Mouse (Mus musculus) naive thymus-derived CD4-positive, alpha-beta T cell, adult 2 months (primary cell): ENCODE measurements around the gene Vmn2r77.
"Not testable (repeated sequence)": the region's sequence is repeated elsewhere in the genome, so short reads cannot be mapped to it uniquely, and the experiment has no call there.

Experiments
- DNase-seq: peaks from one replicate; pipeline ENCODE4 v3.0.0-alpha.2; 2011; ENCODE audit warnings: low read depth

Gene Vmn2r77

GRCm38 (mm10) chr7:86794727-86795126, at the start of gene Vmn2r77:
Gene Vmn2r77, plus strand, starts transcription at chr7:86795027.
- DNase-seq: no peak

- DNase-seq: no peak
Observed at GRCm38 (mm10) chr7:86760751-86761150, 34.1 kb upstream of the Vmn2r77 start.

GRCm38 (mm10) chr7:86764628-86765027, 30.2 kb upstream of the Vmn2r77 start:
- no peak for DNase-seq

DNA sequence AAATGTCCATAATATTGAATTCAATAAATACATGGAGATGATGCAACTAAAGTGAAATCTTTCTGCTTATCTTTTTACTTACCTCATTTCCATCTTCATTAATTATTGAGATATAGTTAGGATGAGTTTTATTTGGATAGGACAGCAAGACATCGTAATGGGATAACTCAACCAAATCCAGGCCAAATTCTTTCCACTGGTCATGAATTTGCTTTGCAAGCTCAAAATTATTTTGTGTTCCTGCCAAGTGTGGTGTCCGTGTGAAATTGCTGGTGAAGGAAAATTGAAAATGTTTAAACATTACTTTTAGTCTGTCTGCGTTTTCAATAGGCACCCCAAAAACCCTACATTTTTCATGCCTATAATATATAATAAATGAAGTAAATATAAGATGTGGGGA, 23.2 kb upstream of the Vmn2r77 start:
- no peak for DNase-seq

DNA sequence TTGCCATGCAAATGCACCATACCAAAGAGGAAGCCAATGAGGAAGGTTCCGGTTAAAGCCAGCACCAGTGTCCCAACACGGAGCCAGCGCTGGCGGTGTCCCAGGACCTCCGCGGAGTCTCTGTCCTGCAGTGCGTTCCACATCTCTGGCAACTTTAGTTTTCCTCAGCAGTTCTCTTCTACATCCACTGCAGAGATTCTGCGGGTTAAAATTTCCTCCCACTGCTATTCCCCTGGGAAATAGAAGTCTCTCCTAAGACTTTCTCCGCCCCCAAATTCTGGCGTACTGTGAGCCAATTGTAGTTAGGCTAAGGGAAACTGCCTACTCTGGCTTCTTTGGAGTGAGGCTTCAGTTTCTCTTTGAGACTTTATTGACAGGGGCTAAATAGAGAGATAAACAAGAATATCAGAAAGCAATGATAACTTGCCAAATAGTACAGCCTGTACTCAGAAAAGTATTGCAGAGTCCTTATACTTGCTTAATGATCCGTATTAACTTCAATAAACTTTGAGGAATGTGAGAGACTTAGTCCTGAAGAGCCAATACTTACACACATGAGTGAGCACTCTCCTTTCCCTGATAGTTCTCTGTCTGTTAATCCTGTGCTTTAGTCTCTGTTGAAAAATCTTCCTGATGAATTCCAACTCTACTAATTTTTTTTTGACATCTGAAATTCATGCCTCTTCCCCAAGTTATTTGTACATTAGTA, 19.1 kb upstream of the Vmn2r77 start, which contains the start of gene Folh1:
TSS of gene Folh1 (minus strand) at position 327 of the 709 bp plus-strand sequence.
- DNase-seq: no peak

DNA sequence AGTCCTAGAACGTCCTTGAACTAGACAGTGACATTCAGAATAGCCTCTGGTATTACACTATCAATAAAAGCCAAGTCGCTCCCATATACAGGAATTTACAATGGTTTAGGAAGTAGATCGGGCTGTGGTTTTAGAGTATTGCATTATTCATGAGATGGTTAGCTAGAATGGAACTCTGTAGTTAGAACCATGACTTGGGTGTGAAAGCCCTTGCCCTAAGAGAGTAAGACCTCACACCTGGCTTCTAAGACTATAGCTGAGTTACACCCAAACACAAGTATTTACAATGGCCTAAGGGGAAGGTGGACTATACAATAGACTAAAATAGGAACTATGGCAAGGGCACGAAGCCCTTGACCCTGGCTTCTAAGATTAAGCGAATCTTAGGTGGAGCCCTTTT, 20.4 kb downstream of the Vmn2r77 start:
- not testable (repeated sequence) for DNase-seq

DNA sequence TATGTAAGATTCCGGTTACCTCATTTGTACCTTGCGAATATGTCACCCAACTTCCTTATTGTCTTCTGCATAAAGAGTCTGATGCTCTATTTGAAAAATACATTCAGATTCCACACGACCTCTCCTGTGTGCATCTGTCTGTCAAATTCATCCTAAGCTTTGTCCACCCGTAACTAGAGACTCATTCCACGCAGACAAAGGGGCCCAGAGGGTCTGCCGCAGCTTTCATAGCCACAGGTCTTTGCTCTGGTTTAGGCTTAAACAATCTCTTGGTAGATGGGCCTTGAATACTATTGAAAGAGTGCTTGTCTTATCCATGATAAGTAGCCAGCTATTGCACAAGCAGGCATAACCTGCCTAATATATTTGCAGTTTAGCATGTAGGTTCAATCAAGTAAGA, 20.9 kb downstream of the Vmn2r77 start:
- DNase-seq: not testable (repeated sequence)

- DNase-seq: no peak
Observed at GRCm38 (mm10) chr7:86816466-86816865, 21.6 kb downstream of the Vmn2r77 start.
